Mouse (Mus musculus) cerebellum, postnatal 4 days (tissue): ENCODE measurements around the gene Smad3.

ENCODE experiments used
- DNase-seq, 2 experiments: peaks; one replicate each; pipeline ENCODE4 v3.0.0; 2022; ENCODE audit warnings: low spot score in 2 of 2, mixed read lengths in 1 of 2

Smad3 gene

GRCm38 (mm10) chr9:63632924-63633323 is 124.9 kb downstream of the Smad3 start:
- DNase-seq: no peak

- no peak for DNase-seq
These were observed 125.7 kb downstream of the Smad3 start for GRCm38 (mm10) chr9:63632045-63632444.

GRCm38 (mm10) chr9:63625090-63625756 is 132.6 kb downstream of the Smad3 start:
- no peak for DNase-seq

GRCm38 (mm10) chr9:63623895-63624569 is 133.8 kb downstream of the Smad3 start:
- DNase-seq: no peak

- DNase-seq: no peak
These were observed 139.8 kb downstream of the Smad3 start for GRCm38 (mm10) chr9:63617967-63618366.

- no peak for DNase-seq
These were observed 143.5 kb downstream of the Smad3 start for GRCm38 (mm10) chr9:63614018-63614985.

GRCm38 (mm10) chr9:63613569-63613968 is 144.2 kb downstream of the Smad3 start:
- DNase-seq: no peak

GRCm38 (mm10) chr9:63612565-63613515 is 145.0 kb downstream of the Smad3 start:
- no peak for DNase-seq

- DNase-seq: no peak
These were observed 145.8 kb downstream of the Smad3 start for GRCm38 (mm10) chr9:63611967-63612366.

GRCm38 (mm10) chr9:63610841-63611366 is 146.9 kb downstream of the Smad3 start:
- DNase-seq: no peak

- DNase-seq: no peak
These were observed 147.6 kb downstream of the Smad3 start for GRCm38 (mm10) chr9:63610231-63610630.

- no peak for DNase-seq
These were observed 148.0 kb downstream of the Smad3 start for GRCm38 (mm10) chr9:63609776-63610175.

- DNase-seq: no peak
These were observed 148.5 kb downstream of the Smad3 start for GRCm38 (mm10) chr9:63609246-63609645.

GRCm38 (mm10) chr9:63608006-63608405 is 149.8 kb downstream of the Smad3 start:
- no peak for DNase-seq

- DNase-seq: no peak
These were observed 151.2 kb downstream of the Smad3 start for GRCm38 (mm10) chr9:63606594-63606993.

- DNase-seq: no peak
These were observed 153.9 kb downstream of the Smad3 start for GRCm38 (mm10) chr9:63603849-63604248.

- peak; percentile 95 to 96 for DNase-seq
These were observed 155.5 kb downstream of the Smad3 start, which contains the start of the genes Iqch and Aagab for GRCm38 (mm10) chr9:63602043-63602939. Gene Iqch (minus strand): TSS chr9:63602493. Gene Aagab (plus strand): TSS chr9:63602660.
